Mouse (Mus musculus) B cell, adult (primary cell): ENCODE results near the gene Specc1l. TPM values are rescaled to one million over a fixed set of nuclear protein-coding genes. Genes with fewer than 3 reads are reported as not detected.

ENCODE experiments used
- total RNA-seq: library from RNA; stranded (reverse); gene quantifications from 4 replicates; pipeline ENCODE4 v1.2.4, GENCODE M21; 2023; ENCODE audit not compliant: inconsistent age

The Specc1l gene
- 65.7 to 76.6 TPM (median 67.2 TPM) in 4 replicates for total RNA-seq

GRCm38 (mm10) chr10:75211807-75212645, at the start of gene Specc1l:
Gene Specc1l, plus strand, starts transcription at chr10:75212073.

GRCm38 (mm10) chr10:75316872-75316907, 104.8 kb downstream of the Specc1l start, which contains the start of gene Adora2a:
Gene Adora2a, plus strand, starts transcription at chr10:75316877.

Other genes starting within 250 kb of the Specc1l start
- 0.15 to 0.33 TPM in 2 of 4 replicates, not detected in the others for gene Gnaz, start 244.9 kb upstream of the Specc1l start, total RNA-seq
- gene Rsph14, start 179.5 kb upstream of the Specc1l start, total RNA-seq, result not detected in 4 replicates
- gene Rab36, start 175.0 kb upstream of the Specc1l start, total RNA-seq, result 0.29 to 0.66 TPM (median 0.42 TPM) in 3 of 4 replicates, not detected in the other
- 19.4 to 22.8 TPM (median 20.7 TPM) in 4 replicates for gene Bcr, start 151.5 kb upstream of the Specc1l start, total RNA-seq
- gene Adora2a, start 104.8 kb downstream of the Specc1l start, total RNA-seq, result 8.3 to 11.5 TPM (median 9.1 TPM) in 4 replicates
- gene Upb1, start 189.0 kb downstream of the Specc1l start, total RNA-seq, result 0.72 to 2.9 TPM (median 1.8 TPM) in 4 replicates